8 mouse cellular contexts compared by ENCODE assay signal in the genomic region with DNA sequence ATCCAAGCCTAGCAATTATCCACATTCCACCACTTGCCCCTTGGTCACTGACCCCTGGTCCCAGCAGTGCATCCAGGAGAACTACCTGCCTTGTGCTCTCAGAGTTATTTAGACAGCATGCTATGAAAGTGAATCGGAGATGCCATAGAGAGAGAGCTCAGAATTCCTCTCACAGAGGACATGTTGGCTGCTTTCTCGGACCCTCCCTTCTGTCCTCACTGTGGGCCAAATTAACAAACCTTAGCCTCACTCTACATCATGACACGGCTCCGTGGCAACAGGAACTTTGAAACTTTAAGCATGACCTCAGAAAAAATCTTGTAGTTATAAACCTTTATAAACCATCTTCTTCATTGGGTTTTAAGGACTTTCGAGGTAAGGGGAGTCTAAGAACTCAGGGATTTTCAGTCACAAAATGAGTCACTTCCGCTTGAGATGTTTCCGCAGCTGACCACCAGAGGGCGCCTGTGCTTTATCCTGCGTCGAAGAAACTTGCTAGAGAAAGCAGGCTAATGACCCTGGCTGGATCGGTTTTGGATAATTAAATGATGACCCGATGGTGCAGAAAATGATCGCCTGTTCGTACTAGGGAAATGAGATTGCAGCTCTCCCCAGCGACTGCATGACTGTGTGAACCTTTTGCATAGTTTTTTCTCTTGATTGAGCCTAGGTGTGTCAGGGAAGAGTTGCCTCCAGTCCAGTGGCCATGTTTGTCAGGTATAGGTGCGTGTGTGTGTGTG.
DNase-seq lines count a peak whose midpoint lies in the region; ATAC-seq and TF ChIP-seq lines count a peak whose summit lies in the region.

No protein-coding gene starts in this region.

- no peak overlapping the region for H3K27ac ChIP-seq in ES-Bruce4 (ENCODE audit: insufficient read depth, low read length)
- no peak overlapping the region for H3K27ac ChIP-seq in kidney, embryonic 16.5 days (ENCODE audit: low read length)
- H3K27ac ChIP-seq in lung, embryonic 14.5 days (ENCODE audit: low read depth) = no peak overlapping the region

- TF ChIP-seq EP300 in ES-Bruce4 (IDR thresholded peaks at IDR 0.05; ENCODE audit: insufficient read depth, low read depth, low read length) = no peak

- no peak overlapping the region for H3K9ac ChIP-seq in ES-Bruce4 (ENCODE audit: low read depth, poor library complexity, severe bottlenecking)
- H3K9ac ChIP-seq in kidney, embryonic 16.5 days (replicated peaks; ENCODE audit: low read length) = no peak overlapping the region
- H3K9ac ChIP-seq in lung, embryonic 14.5 days = no peak overlapping the region

- peak; percentile 84 for ATAC-seq in granulocyte monocyte progenitor cell, adult 5-6 weeks (replicated peaks; ENCODE audit: poor library complexity, severe bottlenecking)
- peak; percentile 46; the same call in 1 of the 2 replicates for ATAC-seq in kidney, embryonic 16.5 days (ENCODE audit: low FRiP score, low TSS enrichment)
- no peak; the same call in 1 of the 2 replicates for ATAC-seq in lung, embryonic 14.5 days (ENCODE audit: insufficient read depth)

- TF ChIP-seq CTCF in ES-Bruce4 (IDR thresholded peaks at IDR 0.05; ENCODE audit: low read depth, low read length) = peak; percentile 78
- TF ChIP-seq CTCF in lung, embryonic 14.5 days (IDR thresholded peaks at IDR 0.05; ENCODE audit: low read depth) = peak; percentile 85

- H3K9me3 ChIP-seq in ES-Bruce4 (replicated peaks; ENCODE audit: control insufficient read depth, insufficient read depth, low read length, poor library complexity, severe bottlenecking) = no peaks in the 10 kb centered on the region
- no peaks in the 10 kb centered on the region for H3K9me3 ChIP-seq in kidney, embryonic 16.5 days (ENCODE audit: low read length)
- no peaks in the 10 kb centered on the region for H3K9me3 ChIP-seq in lung, embryonic 14.5 days (ENCODE audit: low read depth, low read length)

- no peak for TF ChIP-seq POLR2A in ES-Bruce4 (IDR thresholded peaks at IDR 0.05; ENCODE audit: insufficient read depth, low read length)

- no peak overlapping the region for H3K4me3 ChIP-seq in ES-Bruce4 (ENCODE audit: low read depth, low read length)
- H3K4me3 ChIP-seq in kidney, embryonic 16.5 days (ENCODE audit: low read length) = no peak overlapping the region
- H3K4me3 ChIP-seq in lung, embryonic 14.5 days (ENCODE audit: low read depth, low read length) = no peak overlapping the region

- 30% methylated on average over 16 of the region's 16 CpGs for WGBS in kidney, embryonic 16.5 days
- 33% methylated on average over 16 of the region's 16 CpGs for WGBS in lung, embryonic 14.5 days

- H3K36me3 ChIP-seq in ES-Bruce4 (ENCODE audit: control insufficient read depth, insufficient read depth, low read length, poor library complexity, severe bottlenecking) = no peaks in the 10 kb centered on the region
- no peaks in the 10 kb centered on the region for H3K36me3 ChIP-seq in kidney, embryonic 16.5 days (ENCODE audit: insufficient read depth, low read length)
- no peaks in the 10 kb centered on the region for H3K36me3 ChIP-seq in lung, embryonic 14.5 days (ENCODE audit: insufficient read depth)

- DNase-seq in adrenal gland, adult 8-10 months = peak; percentile 28
- peak; percentile 86 for DNase-seq in embryo, embryonic 10.5 days (ENCODE audit: low spot score)
- peak; percentile 89 for DNase-seq in lung, embryonic 14.5 days
- DNase-seq in ovary, postnatal 14 days (ENCODE audit: low spot score) = peak; percentile 62
- peak; percentile 24 to 75 for DNase-seq in urinary bladder, postnatal 4 days (ENCODE audit: low spot score in 2 of 2)

- H3K4me2 ChIP-seq in kidney, embryonic 16.5 days (replicated peaks; ENCODE audit: low read depth, low read length) = peak overlapping the region; percentile 27; the same call in 1 of the 2 replicates
- H3K4me2 ChIP-seq in lung, embryonic 14.5 days = no peak overlapping the region

- no peaks in the 10 kb centered on the region for H3K4me1 ChIP-seq in ES-Bruce4 (ENCODE audit: control insufficient read depth, insufficient read depth, low read length)
- H3K4me1 ChIP-seq in kidney, embryonic 16.5 days (ENCODE audit: insufficient read depth, low read length) = 0 out of 2 replicates have a peak, but pooled peaks cover 2% of the 10 kb centered on the region
- H3K4me1 ChIP-seq in lung, embryonic 14.5 days (ENCODE audit: insufficient read depth) = no peaks in the 10 kb centered on the region

- no peaks in the 10 kb centered on the region; the same call in 1 of the 2 replicates for H3K27me3 ChIP-seq in ES-Bruce4 (ENCODE audit: control insufficient read depth, insufficient read depth, low read length, poor library complexity, severe bottlenecking)
- no peaks in the 10 kb centered on the region for H3K27me3 ChIP-seq in kidney, embryonic 16.5 days (ENCODE audit: insufficient read depth, low read length)
- no peaks in the 10 kb centered on the region for H3K27me3 ChIP-seq in lung, embryonic 14.5 days (ENCODE audit: insufficient read depth, low read length)

Comparison
In these comparisons a context has a peak if more than half of its experiments do, and no peak if none do; other contexts are left out.
1. DNase-seq: peak in every context shown above with its lines; median percentile 89 in lung, embryonic 14.5 days; 86 in embryo, embryonic 10.5 days; 62 in ovary, postnatal 14 days; 50 in urinary bladder, postnatal 4 days; 28 in adrenal gland, adult 8-10 months.